Mouse (Mus musculus) v-Abl transformed pro-B cells (cell line): Measurements from ENCODE around the gene Gm44790.
"Not testable (repeated sequence)": the region's sequence is repeated elsewhere in the genome, so short reads cannot be mapped to it uniquely, and the experiment has no call there.

Experiments
- in situ Hi-C, 2 experiments: fragments of 400-800 bp; cut with MboI; formaldehyde crosslinking; loops; one replicate each; pipeline ENCODE4 v1.15.1; 2025; ENCODE audit not compliant: unreplicated experiment in 2 of 2

Gm44790 gene

DNA sequence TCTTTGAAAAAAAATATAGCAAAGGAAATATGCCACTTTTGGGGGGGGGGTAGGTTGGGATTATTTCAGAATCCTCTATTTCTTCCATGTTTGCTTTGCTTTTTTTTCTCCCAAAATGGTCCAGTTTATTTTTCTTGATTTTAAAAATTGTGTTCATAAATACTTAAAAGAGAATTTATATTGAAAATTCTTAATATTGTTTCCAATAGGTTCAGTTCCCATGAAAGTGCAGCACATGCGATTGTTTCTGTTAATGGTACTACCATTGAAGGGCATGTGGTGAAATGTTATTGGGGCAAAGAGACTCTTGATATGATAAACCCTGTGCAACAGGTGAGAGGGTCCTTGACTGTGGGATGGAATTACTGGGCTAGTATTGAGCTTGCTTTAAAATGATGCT lies at the start of gene Gm44790:
Gene Gm44790, plus strand, starts transcription at position 301 of the 400 bp plus-strand sequence.
- in situ Hi-C loops: loop anchor here (25.0 kb wide), 1 partner anchor 111 kb away; the partner anchor contains the start of gene Pcbp1 (in 2 of the 2)

GRCm38 (mm10) chr6:86378341-86378740 lies 48.1 kb upstream of the Gm44790 start:
- in situ Hi-C loops: no loop called here

- in situ Hi-C loops: not testable (repeated sequence)
These were observed 46.3 kb upstream of the Gm44790 start for GRCm38 (mm10) chr6:86380112-86380511.

DNA sequence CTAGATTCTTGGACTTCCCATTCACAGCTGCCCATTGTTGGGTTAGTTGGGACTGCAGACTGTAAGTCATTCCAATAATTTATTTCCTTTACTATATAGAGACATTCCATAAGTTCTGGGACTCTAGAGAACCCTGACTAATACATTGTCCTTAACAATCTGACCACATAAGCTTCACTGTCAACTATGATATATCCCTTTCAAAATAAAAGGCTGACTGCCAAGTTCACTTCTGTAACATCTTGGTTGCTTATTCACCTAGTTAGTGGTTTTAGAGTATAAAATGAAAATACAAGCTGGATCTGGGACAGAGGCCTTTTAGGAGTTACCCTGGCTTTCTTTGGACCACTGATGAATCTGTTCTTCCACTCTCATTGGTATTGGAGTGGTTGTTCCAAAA lies 43.9 kb upstream of the Gm44790 start:
- in situ Hi-C loops: no loop called here

- in situ Hi-C loops: no loop called here
These were observed 43.1 kb upstream of the Gm44790 start for GRCm38 (mm10) chr6:86383370-86383769.

DNA sequence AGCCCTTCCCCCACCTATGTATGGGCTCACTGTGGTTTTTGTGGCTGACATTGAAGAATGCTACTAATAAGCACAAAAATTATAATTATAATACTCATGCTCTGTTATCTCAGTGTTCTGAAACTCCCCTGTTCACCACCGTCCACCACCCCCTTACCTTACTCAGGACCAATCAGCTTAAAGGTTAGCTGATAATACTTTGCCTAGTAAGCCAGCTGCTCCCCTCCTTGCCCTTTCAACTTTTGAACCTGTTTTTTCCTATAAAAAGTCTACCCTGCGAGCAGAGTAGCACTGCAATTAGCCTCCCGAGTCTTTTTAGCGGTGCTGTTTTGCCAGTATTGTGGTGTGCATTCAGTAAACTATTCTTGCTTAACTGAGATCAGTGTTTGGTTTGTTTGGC lies 41.8 kb upstream of the Gm44790 start:
- in situ Hi-C loops: no loop called here

DNA sequence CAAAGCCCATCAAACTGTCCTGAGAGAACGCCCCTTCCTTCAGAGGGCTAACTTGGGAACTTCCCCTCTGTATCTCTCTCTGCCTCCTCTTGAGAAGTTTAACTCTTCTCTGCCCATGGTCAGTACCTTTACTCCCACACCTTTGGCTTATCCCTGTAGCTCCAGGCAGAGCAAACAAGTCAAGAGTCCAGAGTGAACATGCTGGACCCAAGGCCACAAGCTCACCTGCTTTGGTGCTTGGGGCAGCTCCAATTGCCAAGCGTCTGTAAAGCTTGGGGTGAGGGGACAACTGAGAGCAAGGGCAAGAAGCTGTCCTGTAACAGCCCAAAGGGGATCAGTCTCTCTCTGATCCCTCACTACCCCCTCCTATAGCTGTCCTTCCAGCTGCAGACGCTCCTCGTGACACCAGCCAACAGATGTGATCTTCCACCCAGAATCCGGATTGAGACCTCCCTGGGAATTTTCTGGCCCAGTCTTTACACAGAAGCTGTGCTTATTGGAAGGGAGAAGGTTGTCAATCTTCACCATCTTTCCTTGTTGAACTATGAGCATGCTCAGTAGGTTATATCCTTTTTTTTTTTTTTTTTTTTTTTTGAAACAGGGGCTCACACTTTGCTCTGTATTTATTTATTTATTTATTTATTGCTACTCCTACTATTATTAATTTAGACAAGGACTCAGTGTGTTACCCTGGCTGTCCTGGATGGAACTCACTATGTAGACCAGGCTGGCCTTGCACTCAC lies 40.9 kb upstream of the Gm44790 start:
- in situ Hi-C loops: no loop called here

DNA sequence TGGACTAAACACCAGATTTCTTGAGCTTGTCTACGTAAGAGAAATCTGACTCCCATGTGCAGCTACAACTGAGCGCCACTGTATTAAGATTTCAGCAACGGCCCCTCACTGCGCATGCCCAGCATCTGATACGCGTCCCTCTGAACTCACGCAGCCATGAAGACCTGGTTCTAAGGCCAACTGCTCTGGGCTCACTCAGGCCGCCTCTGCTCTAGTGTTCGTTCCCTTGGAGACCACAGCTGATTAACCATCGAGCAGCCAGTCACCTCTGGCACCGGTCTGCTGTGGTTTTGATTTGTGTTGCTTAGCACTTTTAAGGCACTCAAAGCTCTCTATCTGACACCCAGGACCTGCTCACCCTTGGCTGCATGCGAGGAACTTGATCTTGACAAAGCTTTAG lies 39.1 kb upstream of the Gm44790 start:
- in situ Hi-C loops: no loop called here

DNA sequence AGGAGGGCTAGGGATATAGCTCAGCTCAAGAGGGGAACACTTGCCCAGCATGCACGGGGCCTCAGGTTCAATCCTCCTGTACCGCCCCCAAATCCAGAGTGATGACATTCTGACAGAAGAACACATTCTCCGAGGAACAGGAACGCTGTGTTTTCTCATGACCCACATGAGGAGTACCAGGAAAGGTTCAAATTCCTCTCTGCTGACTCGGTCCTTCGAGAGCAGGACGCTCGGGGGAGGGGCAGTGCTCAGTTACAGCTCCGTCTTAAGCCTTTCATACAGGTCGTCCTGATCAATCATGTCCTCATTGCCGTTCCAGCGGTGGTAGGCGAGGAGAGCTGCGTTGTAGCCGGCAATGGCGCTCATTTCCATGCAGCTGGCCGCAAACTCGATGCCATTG lies 38.0 kb upstream of the Gm44790 start:
- in situ Hi-C loops: no loop called here

DNA sequence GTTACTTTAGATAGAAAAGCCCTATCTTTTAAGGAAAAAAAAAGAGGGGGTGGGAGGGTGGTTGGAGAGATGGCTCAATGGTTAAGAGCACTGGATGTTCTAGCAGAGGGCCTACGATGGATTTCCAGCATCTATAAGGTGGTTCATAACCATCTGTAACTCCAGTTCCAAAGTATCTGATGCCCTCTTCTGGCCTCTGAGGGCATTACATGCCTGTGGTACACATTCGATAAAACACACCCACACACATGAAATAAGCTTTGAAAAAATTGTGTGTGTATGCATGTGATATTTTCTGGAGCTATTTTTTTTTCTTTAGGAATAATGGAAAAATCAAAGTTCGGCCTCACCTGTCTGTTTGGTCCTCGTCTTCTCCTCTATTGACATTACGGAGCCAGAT lies 35.1 kb upstream of the Gm44790 start:
- in situ Hi-C loops: no loop called here

DNA sequence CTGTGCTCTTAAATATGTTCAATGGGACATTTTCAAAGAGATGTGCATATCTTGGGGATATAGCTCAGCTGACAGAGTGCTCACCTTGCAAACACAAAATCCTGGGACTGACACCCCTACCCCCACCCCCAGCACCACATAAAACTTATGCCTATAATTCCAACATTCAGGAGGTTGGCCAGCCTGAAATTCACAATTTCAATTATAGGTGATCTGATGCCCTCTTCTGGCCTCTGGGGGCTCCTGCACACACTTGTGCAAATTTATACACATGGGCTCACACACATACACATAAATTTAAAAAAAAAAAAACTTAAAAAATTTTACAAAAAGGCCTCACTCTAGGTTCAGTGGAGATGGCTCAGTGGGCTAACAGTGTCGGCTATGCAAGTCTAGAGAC lies 33.3 kb upstream of the Gm44790 start:
- in situ Hi-C loops: no loop called here

DNA sequence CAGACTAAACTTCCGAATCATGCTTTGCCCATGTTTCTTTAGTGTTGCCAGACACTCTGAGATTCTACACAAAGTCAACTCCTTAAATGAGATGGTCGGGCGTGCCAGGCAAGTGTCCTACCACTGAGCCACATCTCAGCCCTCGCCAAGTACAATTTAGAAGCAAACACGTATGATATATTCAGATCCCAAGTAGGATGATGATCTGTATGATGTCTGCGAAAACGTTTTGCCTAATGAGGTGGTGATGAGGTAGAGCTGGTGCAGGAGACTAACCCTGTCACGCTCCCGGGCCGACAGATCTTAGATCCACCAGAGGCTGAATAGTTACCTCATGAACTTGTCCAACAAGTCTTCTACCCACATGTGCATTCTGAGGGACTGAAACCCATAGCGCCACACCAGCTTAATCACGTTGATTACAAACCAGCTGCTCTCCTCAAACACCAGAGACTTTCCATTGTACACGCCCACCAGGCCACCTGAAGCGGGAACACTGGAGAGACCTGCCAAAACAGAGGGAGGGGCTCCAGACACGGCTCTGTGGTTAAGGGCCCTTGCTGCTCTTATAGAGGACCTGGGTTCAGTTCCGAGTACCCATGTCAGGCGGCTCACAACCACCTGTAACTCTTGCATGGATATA lies 32.3 kb upstream of the Gm44790 start:
- in situ Hi-C loops: no loop called here

DNA sequence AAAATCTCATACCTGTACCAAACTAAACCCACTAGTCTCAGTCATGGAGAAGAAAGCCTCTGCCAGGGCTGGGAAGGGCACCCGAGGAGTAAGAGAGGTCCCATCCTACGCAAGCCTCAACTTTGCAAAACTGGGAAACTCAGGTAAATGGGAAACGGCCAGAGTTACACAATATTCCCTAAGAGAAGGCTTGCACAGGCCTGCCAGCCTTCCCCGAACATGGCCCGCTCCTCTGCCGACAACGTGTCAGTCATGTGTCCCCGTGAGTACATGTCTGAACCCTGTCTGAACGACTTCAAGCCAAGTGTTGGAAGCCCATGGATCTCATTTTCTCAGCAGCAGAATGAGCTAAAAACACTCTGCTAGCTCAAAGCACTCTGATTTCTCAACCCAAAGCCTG lies 31.4 kb upstream of the Gm44790 start:
- in situ Hi-C loops: loop anchor here in 1 of 2 experiments (5.0 kb wide), 1 partner anchor 268 kb away; no protein-coding TSS in a partner anchor

GRCm38 (mm10) chr6:86395969-86396368 lies 30.5 kb upstream of the Gm44790 start:
- in situ Hi-C loops: loop anchor here in 1 of 2 experiments (5.0 kb wide), 1 partner anchor 269 kb away; no protein-coding TSS in a partner anchor

- in situ Hi-C loops: loop anchor here in 1 of 2 experiments (5.0 kb wide), 1 partner anchor 269 kb away; no protein-coding TSS in a partner anchor
These were observed 29.7 kb upstream of the Gm44790 start, which contains the start of gene Pcyox1 for GRCm38 (mm10) chr6:86396581-86397256. Gene Pcyox1 (minus strand): TSS chr6:86397154.

GRCm38 (mm10) chr6:86397257-86397980 lies 29.0 kb upstream of the Gm44790 start:
- in situ Hi-C loops: loop anchor here in 1 of 2 experiments (5.0 kb wide), 1 partner anchor 270 kb away; no protein-coding TSS in a partner anchor

- in situ Hi-C loops: loop anchor here in 1 of 2 experiments (5.0 kb wide), 1 partner anchor 272 kb away; no protein-coding TSS in a partner anchor
These were observed 27.5 kb upstream of the Gm44790 start for GRCm38 (mm10) chr6:86398986-86399385.

DNA sequence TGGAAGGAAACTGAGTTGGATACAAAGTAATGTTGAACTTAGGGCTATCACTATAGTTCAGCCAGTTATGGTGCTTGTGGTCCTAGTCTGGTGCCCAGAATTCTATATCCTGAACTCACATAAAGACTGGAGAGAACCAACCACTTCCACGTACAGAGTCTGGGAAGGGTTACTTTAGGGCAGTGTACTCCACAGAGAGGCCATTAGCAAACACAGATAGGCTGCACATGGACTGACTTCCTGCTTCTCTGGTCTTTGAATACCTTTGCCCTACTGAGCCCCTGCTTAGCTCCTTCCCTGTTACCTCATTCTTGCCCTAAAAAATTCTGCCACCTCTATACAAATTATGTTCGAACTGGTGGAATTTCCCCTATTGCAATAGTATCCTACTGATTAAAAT lies 26.5 kb upstream of the Gm44790 start:
- in situ Hi-C loops: loop anchor here (5.0 kb wide), 2 partner anchors 33 to 273 kb away; partner anchors contain the start of gene Fam136a (in 2 of the 2)

DNA sequence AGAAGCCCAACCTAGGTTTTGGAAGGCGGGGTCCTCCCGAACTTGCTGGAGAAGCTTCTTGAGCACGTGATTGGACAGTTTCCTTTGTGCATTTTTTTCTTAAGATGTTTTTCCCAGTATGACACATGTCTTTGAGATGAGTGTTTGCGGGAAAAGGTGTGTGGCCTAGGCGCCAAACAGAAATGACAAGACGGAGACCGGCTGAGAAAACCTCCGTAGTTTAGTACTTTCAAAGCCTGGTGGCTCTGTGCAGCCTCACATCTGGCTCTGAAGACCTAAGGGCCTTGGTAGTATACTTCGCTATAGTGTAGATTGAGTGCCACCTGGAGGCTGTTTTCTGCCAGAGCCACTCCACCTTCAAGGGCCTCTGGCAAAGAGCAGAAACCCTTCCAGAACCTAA lies 25.5 kb upstream of the Gm44790 start:
- in situ Hi-C loops: loop anchor here (5.0 kb wide), 1 partner anchor 34 kb away; the partner anchor contains the start of gene Fam136a (in 2 of the 2)
